Mouse (Mus musculus) activated CD4-positive, CD25-positive, alpha-beta regulatory T cell, adult 4 months (primary cell): Measurements from ENCODE around the gene Cdk6. TPM values are rescaled to one million over a fixed set of nuclear protein-coding genes. Genes with fewer than 3 reads are reported as not detected.
"Not testable (repeated sequence)": the region's sequence is repeated elsewhere in the genome, so short reads cannot be mapped to it uniquely, and the experiment has no call there.

Source experiments
- ATAC-seq: one replicate; pipeline ENCODE4 v1.8.0; 2017
- polyA plus RNA-seq, 2 experiments: library from polyadenylated mRNA; unstranded; fragments of 100-300 nt; shearing (Covaris generic); gene quantifications; one replicate each; pipeline ENCODE4 v1.2.1; 2017

Cdk6 gene
- polyA plus RNA-seq, 2 experiments from 2014 or later = 29.6 to 32.3 TPM

GRCm38 (mm10) chr5:3380692-3381233 lies 39.5 kb downstream of the Cdk6 start:
- no peak for ATAC-seq

- ATAC-seq = no peak
Observed at GRCm38 (mm10) chr5:3381795-3382194, 40.5 kb downstream of the Cdk6 start.

- no peak for ATAC-seq
Observed at GRCm38 (mm10) chr5:3382343-3383040, 41.2 kb downstream of the Cdk6 start.

- peak; percentile 97 for ATAC-seq
Observed at GRCm38 (mm10) chr5:3383547-3383946, 42.3 kb downstream of the Cdk6 start.

GRCm38 (mm10) chr5:3385078-3385477 lies 43.8 kb downstream of the Cdk6 start:
- no peak for ATAC-seq

- no peak for ATAC-seq
Observed at GRCm38 (mm10) chr5:3386021-3386730, 44.9 kb downstream of the Cdk6 start.

GRCm38 (mm10) chr5:3386731-3387087 lies 45.4 kb downstream of the Cdk6 start:
- no peak for ATAC-seq

GRCm38 (mm10) chr5:3387138-3387537 lies 45.9 kb downstream of the Cdk6 start:
- no peak for ATAC-seq

- ATAC-seq = no peak
Observed at GRCm38 (mm10) chr5:3392856-3393255, 51.6 kb downstream of the Cdk6 start.

- no peak for ATAC-seq
Observed at GRCm38 (mm10) chr5:3394145-3394544, 52.9 kb downstream of the Cdk6 start.

GRCm38 (mm10) chr5:3395020-3395419 lies 53.7 kb downstream of the Cdk6 start:
- ATAC-seq = no peak

- ATAC-seq = no peak
Observed at GRCm38 (mm10) chr5:3396214-3396613, 54.9 kb downstream of the Cdk6 start.

GRCm38 (mm10) chr5:3396910-3397575 lies 55.8 kb downstream of the Cdk6 start:
- ATAC-seq = no peak

GRCm38 (mm10) chr5:3399784-3400494 lies 58.7 kb downstream of the Cdk6 start:
- no peak for ATAC-seq

- ATAC-seq = no peak
Observed at GRCm38 (mm10) chr5:3405102-3405501, 63.8 kb downstream of the Cdk6 start.

- ATAC-seq = no peak
Observed at GRCm38 (mm10) chr5:3405503-3405902, 64.2 kb downstream of the Cdk6 start.

- ATAC-seq = no peak
Observed at GRCm38 (mm10) chr5:3407926-3408325, 66.6 kb downstream of the Cdk6 start.

- not testable (repeated sequence) for ATAC-seq
Observed at GRCm38 (mm10) chr5:3418183-3418582, 76.9 kb downstream of the Cdk6 start.

GRCm38 (mm10) chr5:3420094-3420831 lies 79.0 kb downstream of the Cdk6 start:
- peak; percentile 49 for ATAC-seq

GRCm38 (mm10) chr5:3420832-3421228 lies 79.5 kb downstream of the Cdk6 start:
- peak; percentile 68 for ATAC-seq

GRCm38 (mm10) chr5:3433131-3433700 lies 91.9 kb downstream of the Cdk6 start:
- ATAC-seq = not testable (repeated sequence)

- ATAC-seq = not testable (repeated sequence)
Observed at GRCm38 (mm10) chr5:3434105-3434504, 92.8 kb downstream of the Cdk6 start.
